Mouse (Mus musculus): ENCODE data around the gene Rpl10a. TPM values are rescaled to one million over a fixed set of nuclear protein-coding genes. Genes with fewer than 3 reads are reported as not detected.

The Rpl10a gene
- polyA plus RNA-seq, 1 experiment from 2014 or later: 387 TPM

DNA sequence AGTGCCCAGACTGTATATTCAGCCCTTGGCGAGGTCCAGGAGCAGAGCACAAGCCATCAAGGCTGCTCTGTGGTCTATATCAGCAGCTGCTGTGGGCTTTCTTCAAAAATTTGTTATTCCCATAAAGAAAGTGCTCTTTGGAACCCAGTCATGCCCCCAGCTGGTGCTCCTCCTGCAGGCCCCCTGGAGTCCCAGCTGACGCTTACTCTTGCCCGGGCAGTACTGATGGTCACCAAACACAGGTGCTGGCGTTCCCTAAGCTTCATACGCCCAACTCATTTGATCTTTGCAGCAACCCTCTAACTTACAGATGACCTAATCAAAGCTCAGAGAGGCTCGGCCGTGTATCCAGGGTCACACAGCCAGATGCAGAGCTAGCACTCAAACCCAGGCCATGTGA lies 9.3 kb downstream of the Rpl10a start:
- H3K27me3 ChIP-seq: no peaks in the 10 kb centered on the region
- H3K36me3 ChIP-seq: 0 out of 2 replicates have a peak, but pooled peaks cover 8% of the 10 kb centered on the region
- ATAC-seq: no peak
- no peaks in the 10 kb centered on the region for H3K9me3 ChIP-seq
- H3K27ac ChIP-seq: no peak overlapping the region
- no peak overlapping the region for H3K4me2 ChIP-seq (replicated peaks)
- no peak overlapping the region for H3K9ac ChIP-seq (replicated peaks)
- WGBS: 94% methylated on average over 7 of the region's 7 CpGs
- H3K4me3 ChIP-seq (replicated peaks): no peak overlapping the region
- peaks cover 20% of the 10 kb centered on the region for H3K4me1 ChIP-seq (replicated peaks)

DNA sequence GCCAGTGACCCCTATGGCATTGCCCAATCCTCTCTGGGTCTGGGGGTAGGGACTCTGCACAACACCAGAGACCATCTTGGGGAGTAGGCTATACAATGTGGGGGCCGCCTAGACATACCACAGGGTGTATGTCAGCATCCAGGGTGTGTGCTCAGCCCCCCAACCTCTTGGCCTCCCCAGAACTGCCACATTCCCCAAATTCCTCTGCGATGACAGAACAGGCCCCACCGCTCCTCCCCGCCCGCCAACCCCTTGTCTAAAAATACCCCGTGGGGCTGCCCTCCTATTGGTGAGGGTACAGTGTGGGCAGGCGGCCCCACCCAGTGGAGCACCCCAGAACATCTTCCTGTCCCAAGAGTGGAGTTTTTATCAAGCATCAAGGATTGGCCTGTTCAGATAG lies 12.3 kb downstream of the Rpl10a start:
- Histone ChIP-seq H3K4me1 (replicated peaks) (peaks cover 20% of the 10 kb centered on the region), H3K9me3 (no peaks in the 10 kb centered on the region), H3K36me3 (0 out of 2 replicates have a peak, but pooled peaks cover 4% of the 10 kb centered on the region), H3K9ac (replicated peaks) (peak overlapping the region; percentile 54), H3K27me3 (no peaks in the 10 kb centered on the region; the same call in 1 of the 2 replicates), H3K27ac (no peak overlapping the region), H3K4me3 (replicated peaks) (peak overlapping the region; percentile 28; the same call in 1 of the 2 replicates), H3K4me2 (replicated peaks) (peak overlapping the region; percentile 55)
- ATAC-seq: peak; percentile 19; the same call in 1 of the 2 replicates
- 78% methylated on average over 7 of the region's 7 CpGs for WGBS

DNA sequence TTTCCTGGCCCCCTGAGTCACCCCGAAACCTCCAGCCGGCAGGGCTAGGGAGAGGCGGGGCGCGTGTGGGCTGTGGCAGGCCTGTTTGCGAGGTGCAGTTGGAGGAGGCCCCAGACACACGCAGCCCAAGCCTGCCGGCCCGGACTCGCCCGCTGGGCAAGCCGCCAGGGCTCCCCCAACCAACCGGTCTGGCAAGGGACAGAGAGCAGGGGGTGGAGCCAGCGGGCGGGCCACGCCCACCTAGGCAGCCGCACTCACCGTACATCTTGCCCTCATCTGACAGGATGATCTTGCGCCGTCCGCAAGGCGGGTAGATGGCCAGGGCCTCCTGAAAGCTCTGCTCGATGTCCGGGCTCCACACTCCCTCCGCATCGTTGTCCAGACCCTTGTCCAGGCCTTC lies 12.8 kb downstream of the Rpl10a start:
- H3K9ac ChIP-seq (replicated peaks): peak overlapping the region; percentile 54
- H3K9me3 ChIP-seq: no peaks in the 10 kb centered on the region
- H3K4me3 ChIP-seq (replicated peaks): peak overlapping the region; percentile 28
- H3K4me1 ChIP-seq (replicated peaks): peaks cover 25% of the 10 kb centered on the region
- H3K4me2 ChIP-seq (replicated peaks): peak overlapping the region; percentile 55
- no peaks in the 10 kb centered on the region; the same call in 1 of the 2 replicates for H3K27me3 ChIP-seq
- H3K27ac ChIP-seq: no peak overlapping the region
- WGBS: 7% methylated on average over 26 of the region's 26 CpGs
- H3K36me3 ChIP-seq: 0 out of 2 replicates have a peak, but pooled peaks cover 4% of the 10 kb centered on the region
- ATAC-seq: peak; percentile 78

DNA sequence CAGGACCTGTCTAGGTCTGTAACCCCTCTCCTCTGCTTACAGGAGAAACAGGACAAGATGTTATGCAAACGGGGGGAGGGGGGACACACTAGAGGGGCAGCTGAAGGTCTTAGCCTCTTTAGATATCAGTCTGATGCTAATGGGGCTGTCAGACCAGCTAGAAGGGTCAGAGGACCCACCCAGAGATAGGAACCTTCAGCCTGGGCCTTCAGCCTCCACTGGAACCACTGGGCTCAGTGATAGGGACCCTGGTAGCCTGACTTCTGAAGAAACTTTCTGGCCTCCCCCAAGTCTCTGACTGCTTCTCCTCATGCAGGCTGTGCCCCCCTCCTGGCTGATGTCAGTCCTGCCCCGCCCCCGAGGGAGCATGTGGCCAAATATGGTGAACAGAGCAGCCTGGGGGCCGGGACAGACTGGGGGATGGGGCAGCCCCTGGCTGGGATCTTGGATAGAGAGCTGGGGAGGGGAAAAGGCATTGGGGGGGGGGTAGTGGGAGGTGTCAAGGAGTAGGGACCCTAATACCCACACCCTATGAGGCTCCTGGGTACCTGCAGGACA lies 15.9 kb downstream of the Rpl10a start:
- no peak overlapping the region for H3K4me3 ChIP-seq (replicated peaks)
- no peak overlapping the region for H3K27ac ChIP-seq
- no peak for ATAC-seq
- H3K27me3 ChIP-seq: peaks cover 9% of the 10 kb centered on the region; the same call in 1 of the 2 replicates
- no peaks in the 10 kb centered on the region for H3K9me3 ChIP-seq
- 0 out of 2 replicates have a peak, but pooled peaks cover 4% of the 10 kb centered on the region for H3K36me3 ChIP-seq
- no peak overlapping the region for H3K4me2 ChIP-seq (replicated peaks)
- peak overlapping the region; percentile 28; the same call in 1 of the 2 replicates for H3K9ac ChIP-seq (replicated peaks)
- WGBS: 46% methylated on average over 4 of the region's 4 CpGs
- H3K4me1 ChIP-seq (replicated peaks): peaks cover 39% of the 10 kb centered on the region

DNA sequence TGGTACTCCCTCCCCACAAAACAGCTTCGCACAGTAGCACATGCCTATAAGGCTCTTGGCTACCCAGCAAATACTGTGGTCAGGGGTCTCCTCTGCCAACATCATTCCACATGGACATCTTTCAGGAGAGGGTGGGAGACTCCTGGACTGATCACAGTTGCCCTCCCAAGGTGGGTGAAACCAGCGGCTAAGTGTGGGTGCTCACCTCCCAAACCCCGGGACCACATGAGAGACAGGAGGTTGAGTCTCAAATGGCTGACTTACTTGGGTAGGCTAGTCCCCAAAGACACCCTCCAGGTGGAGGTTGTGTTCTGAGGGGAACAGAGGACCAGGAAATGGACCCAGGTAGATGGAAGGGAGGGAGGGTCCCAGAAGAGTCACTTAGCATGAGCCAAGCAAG lies 16.4 kb downstream of the Rpl10a start:
- WGBS: 67% methylated on average over 3 of the region's 3 CpGs
- Histone ChIP-seq H3K27ac (no peak overlapping the region), H3K4me3 (replicated peaks) (no peak overlapping the region)

DNA sequence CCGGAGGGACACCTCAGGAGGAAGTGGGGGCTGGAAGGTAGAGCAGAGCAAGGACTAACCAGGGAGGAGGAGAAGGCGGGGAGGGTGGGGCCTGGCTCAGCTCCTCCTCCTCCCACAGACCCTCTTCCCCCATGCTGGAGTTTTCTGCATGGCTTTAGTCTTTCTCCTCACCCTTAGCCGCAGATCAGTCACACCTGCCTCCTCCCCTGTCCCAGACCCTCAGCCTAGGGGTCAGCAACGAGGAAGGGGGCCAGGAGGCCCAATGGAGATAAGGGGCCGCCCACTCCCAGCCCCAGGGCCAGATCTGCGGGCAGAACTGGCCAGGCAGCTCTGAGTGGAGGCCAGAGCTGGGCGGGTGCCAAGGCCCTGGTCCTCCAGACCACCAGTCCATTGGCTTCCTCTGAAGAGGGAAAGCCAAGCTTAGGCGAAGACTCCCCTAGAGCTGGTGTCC lies 17.0 kb downstream of the Rpl10a start:
- Histone ChIP-seq H3K9ac (replicated peaks) (no peak overlapping the region), H3K4me2 (replicated peaks) (0 out of 2 replicates have a peak overlapping the region, but pooled peaks have one; percentile 0), H3K27me3 (peaks cover 9% of the 10 kb centered on the region; the same call in 1 of the 2 replicates), H3K9me3 (no peaks in the 10 kb centered on the region), H3K27ac (no peak overlapping the region), H3K4me1 (replicated peaks) (peaks cover 51% of the 10 kb centered on the region), H3K36me3 (no peaks in the 10 kb centered on the region), H3K4me3 (replicated peaks) (no peak overlapping the region)
- ATAC-seq: no peak
- 14% methylated on average over 7 of the region's 8 CpGs for WGBS

More for the DNA sequence above, 16.4 kb downstream of the Rpl10a start:
- H3K9ac ChIP-seq (replicated peaks): no peak overlapping the region
- H3K9me3 ChIP-seq: no peaks in the 10 kb centered on the region
- no peak overlapping the region for H3K4me2 ChIP-seq (replicated peaks)
- H3K27me3 ChIP-seq: peaks cover 9% of the 10 kb centered on the region; the same call in 1 of the 2 replicates
- ATAC-seq: no peak
- 0 out of 2 replicates have a peak, but pooled peaks cover 2% of the 10 kb centered on the region for H3K36me3 ChIP-seq
- peaks cover 44% of the 10 kb centered on the region for H3K4me1 ChIP-seq (replicated peaks)

DNA sequence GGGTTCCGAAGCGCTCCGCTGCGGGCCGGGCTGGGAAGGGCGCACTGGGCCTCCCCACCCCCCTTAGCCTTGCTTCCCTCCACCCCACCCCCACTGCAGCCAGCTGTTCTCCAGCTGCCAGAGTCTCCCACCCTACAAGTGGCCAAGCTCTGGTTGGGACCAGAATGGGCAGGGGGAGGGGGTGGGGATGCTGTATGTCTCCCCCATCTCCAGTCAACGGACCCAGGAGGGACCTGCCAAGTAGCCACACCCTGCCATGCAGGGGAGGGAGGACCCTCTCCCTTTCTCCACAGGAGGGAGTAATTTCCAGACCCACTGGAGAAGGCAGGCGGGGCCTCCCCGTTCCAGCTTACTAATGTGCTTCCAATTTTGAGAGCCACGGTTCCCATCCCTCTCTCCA lies 17.6 kb downstream of the Rpl10a start:
- H3K27ac ChIP-seq: no peak overlapping the region
- WGBS: 7% methylated on average over 10 of the region's 10 CpGs
- H3K4me2 ChIP-seq (replicated peaks): 0 out of 2 replicates have a peak overlapping the region, but pooled peaks have one; percentile 0
- ATAC-seq: no peak
- H3K4me3 ChIP-seq (replicated peaks): no peak overlapping the region
- no peaks in the 10 kb centered on the region for H3K9me3 ChIP-seq
- H3K27me3 ChIP-seq: peaks cover 9% of the 10 kb centered on the region; the same call in 1 of the 2 replicates
- H3K9ac ChIP-seq (replicated peaks): no peak overlapping the region
- peaks cover 50% of the 10 kb centered on the region for H3K4me1 ChIP-seq (replicated peaks)
- H3K36me3 ChIP-seq: no peaks in the 10 kb centered on the region

DNA sequence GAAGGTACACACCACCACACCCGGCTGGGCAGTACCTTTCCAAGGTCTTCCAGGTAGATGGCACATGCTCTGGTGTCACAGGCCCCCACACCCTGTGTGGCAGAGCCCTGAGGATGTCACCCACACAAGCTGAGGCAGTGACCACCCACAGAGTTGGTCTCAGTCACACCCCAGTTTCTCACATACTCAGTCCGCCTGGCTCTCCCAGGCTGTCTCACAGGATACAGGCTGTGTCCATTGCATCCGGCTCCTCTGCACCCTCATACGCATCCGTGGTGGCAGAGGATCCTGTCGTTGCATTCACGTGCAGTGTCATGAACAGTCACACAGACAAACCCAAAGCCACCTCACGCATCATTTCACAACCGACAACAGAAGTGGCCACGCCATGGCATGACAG lies 19.1 kb downstream of the Rpl10a start:
- H3K4me2 ChIP-seq (replicated peaks): no peak overlapping the region
- H3K27me3 ChIP-seq: peaks cover 23% of the 10 kb centered on the region
- no peaks in the 10 kb centered on the region for H3K9me3 ChIP-seq
- WGBS: 84% methylated on average over 10 of the region's 10 CpGs
- no peaks in the 10 kb centered on the region for H3K36me3 ChIP-seq
- H3K4me3 ChIP-seq (replicated peaks): no peak overlapping the region
- ATAC-seq: no peak
- H3K27ac ChIP-seq: no peak overlapping the region
- H3K4me1 ChIP-seq (replicated peaks): peaks cover 52% of the 10 kb centered on the region
- no peak overlapping the region for H3K9ac ChIP-seq (replicated peaks)

DNA sequence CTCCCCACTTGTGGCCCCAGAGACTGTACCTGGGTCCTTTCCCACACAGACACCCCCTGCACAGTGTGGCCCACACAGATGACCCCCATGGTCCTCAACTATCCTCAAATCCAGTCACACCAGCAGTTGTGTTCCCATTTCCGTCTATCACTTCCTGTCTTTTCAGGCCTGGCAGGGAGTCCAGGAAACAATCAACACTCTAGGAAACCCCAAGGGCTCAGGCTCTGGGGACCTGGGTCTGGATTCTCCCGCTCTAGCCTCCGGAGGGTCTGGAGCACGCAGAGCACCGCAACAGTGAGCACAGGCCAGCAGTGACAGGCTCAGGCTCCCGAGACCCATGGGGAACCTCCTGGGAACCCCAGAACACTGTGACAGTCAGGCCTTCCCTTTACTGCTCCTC lies 19.9 kb downstream of the Rpl10a start:
- no peak overlapping the region for H3K27ac ChIP-seq
- H3K4me1 ChIP-seq (replicated peaks): peaks cover 52% of the 10 kb centered on the region
- H3K4me3 ChIP-seq (replicated peaks): no peak overlapping the region
- peak overlapping the region; percentile 32; the same call in 1 of the 2 replicates for H3K9ac ChIP-seq (replicated peaks)
- ATAC-seq: no peak
- 58% methylated on average over 6 of the region's 6 CpGs for WGBS
- H3K4me2 ChIP-seq (replicated peaks): 0 out of 2 replicates have a peak overlapping the region, but pooled peaks have one; percentile 87
- H3K27me3 ChIP-seq: peaks cover 28% of the 10 kb centered on the region
- no peaks in the 10 kb centered on the region for H3K9me3 ChIP-seq
- H3K36me3 ChIP-seq: no peaks in the 10 kb centered on the region

DNA sequence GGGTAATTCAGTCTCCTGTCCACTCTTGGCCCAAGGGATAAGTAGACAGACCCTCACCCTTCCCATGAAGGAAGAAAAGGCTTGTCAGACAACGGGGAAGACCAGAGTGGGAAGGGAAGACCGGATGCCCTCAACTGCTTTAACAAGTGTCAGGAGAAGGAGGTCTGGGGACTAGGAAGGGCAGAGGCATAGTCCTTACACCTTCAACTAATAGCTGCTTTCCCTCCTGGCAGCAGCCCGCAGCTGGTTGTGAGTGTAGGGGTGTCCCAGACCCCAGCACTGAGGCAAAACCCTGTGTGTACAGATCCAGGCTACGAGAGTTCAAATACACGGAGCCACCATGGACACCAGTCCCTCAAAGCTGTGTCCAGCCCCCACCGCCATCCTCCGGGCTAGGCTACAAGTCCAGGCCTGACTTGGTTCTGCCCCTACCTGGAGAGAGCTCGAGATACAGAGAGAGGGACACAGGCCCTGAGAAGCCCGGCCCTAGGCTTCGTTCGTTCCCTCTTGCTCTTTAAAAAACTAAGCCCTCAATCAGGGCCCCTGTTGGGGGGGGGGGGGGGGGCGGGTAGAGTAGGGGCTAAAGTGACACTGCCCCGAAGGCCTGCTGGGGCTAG lies 21.1 kb downstream of the Rpl10a start:
- Histone ChIP-seq H3K9ac (replicated peaks) (peak overlapping the region; percentile 76), H3K4me3 (replicated peaks) (peak overlapping the region; percentile 61), H3K9me3 (no peaks in the 10 kb centered on the region), H3K4me2 (replicated peaks) (peak overlapping the region; percentile 87), H3K4me1 (replicated peaks) (peaks cover 47% of the 10 kb centered on the region), H3K36me3 (no peaks in the 10 kb centered on the region), H3K27ac (no peak overlapping the region), H3K27me3 (peaks cover 32% of the 10 kb centered on the region)
- ATAC-seq: no peak
- 13% methylated on average over 13 of the region's 13 CpGs for WGBS

DNA sequence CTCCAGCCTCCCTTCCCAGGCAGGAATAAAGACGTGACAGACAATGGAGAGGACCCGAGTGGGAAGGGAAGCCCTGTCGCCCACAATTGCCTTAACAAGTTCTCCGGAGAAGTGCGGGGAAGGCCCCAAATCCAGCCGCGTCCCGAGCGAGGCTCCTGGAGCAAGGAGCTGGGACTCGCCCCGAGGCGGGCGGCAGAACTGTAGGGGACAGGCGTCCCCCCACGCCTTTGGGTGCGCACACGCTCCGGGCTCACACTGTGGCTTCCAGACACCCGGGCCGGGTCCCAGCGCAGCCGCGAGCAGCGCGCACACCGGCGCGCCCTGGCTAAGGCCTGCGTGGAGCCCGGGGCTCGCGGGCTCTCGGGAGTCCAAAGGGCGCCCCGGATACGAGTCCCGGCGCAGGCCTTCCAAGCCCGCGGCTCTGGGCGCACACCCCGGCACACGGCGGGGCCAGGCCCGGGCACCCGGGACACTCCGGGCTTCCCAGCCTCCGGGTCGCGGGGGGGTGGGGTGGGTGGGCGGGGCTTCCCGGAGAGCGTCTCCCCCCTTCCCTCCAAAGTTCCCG lies 21.7 kb downstream of the Rpl10a start:
- Histone ChIP-seq H3K27ac (no peak overlapping the region), H3K27me3 (peaks cover 35% of the 10 kb centered on the region), H3K4me1 (replicated peaks) (peaks cover 47% of the 10 kb centered on the region), H3K4me3 (replicated peaks) (peak overlapping the region; percentile 61), H3K36me3 (no peaks in the 10 kb centered on the region), H3K9me3 (no peaks in the 10 kb centered on the region), H3K9ac (replicated peaks) (peak overlapping the region; percentile 76), H3K4me2 (replicated peaks) (peak overlapping the region; percentile 87)
- ATAC-seq: peak; percentile 53
- under 1% methylated on average over 49 of the region's 54 CpGs for WGBS
